Mouse (Mus musculus): Measurements from ENCODE around the gene Snx5. TPM values are rescaled to one million over a fixed set of nuclear protein-coding genes. Genes with fewer than 3 reads are reported as not detected.

Gene Snx5
- 48.6 and 59.6 TPM in 2 replicates for polyA plus RNA-seq (2015; fragmentation: Nextera tagmentation; extraction: Ambion mirVana)

DNA sequence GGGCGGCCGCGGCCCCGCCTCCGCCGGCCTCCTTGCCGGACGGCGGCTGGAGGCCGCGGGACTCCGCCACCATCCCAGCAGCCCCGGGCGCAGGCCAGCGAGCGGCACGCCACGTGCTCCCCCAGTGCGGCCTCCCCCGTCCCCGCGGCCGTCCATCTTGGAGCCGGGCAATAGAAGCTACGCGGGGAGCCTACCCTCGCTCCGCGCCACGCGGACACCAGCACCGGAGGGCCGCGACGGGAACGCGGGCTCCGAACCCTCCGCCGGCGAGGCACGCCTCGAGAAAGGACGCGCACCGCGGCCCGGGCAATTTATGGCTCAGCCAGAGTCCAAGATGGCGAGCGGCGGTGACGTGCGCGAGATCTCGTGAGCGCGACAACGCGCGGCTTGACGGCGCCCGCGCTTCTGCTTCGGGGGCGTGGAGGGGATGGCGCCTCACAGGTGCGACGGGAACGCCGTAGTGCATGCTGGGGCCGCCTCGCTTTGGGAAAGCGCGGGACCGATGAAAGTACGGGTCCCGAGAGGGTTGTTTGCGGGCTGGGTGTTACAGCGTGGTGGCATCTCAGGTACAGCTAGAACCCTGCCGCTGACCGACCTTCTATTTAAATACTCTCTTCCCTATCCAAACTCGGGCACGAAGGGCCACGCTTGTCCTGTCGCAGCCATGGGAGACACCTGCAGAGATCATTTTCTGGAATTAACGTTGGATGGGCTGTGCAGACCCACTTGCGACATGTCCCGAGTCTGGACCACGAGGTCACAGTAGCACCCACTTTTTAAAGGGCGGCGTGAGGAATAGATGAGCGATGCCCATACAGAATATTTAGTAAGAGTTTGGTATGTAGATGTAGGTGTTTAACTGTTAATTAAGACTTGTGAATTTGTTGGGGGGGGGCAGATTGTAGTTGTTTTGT, at the start of gene Snx5, which contains the start of gene Mgme1:
Snx5 (minus strand) TSS at position 400 of the 914 bp plus-strand sequence.
Mgme1 (plus strand) TSS at position 157 of the 914 bp plus-strand sequence.

Other genes starting within 250 kb of the Snx5 start
- not detected in 2 replicates for gene Banf2, start 237.8 kb downstream of the Snx5 start, polyA plus RNA-seq (2015; fragmentation: Nextera tagmentation; extraction: Ambion mirVana)
- gene Mgme1, start 243 bp downstream of the Snx5 start, polyA plus RNA-seq (2015; fragmentation: Nextera tagmentation; extraction: Ambion mirVana), result 8.4 and 8.5 TPM in 2 replicates
- 1.6 and 1.8 TPM in 2 replicates for gene Ovol2, start 61.2 kb upstream of the Snx5 start, polyA plus RNA-seq (2015; fragmentation: Nextera tagmentation; extraction: Ambion mirVana)
- 20.1 and 21.0 TPM in 2 replicates for gene Kat14, start 98.1 kb upstream of the Snx5 start, polyA plus RNA-seq (2015; fragmentation: Nextera tagmentation; extraction: Ambion mirVana)
- 1.6 and 3.1 TPM in 2 replicates for gene Pet117, start 98.1 kb upstream of the Snx5 start, polyA plus RNA-seq (2015; fragmentation: Nextera tagmentation; extraction: Ambion mirVana)